Mouse (Mus musculus) cerebellum, adult 9-11 months (tissue): ENCODE data around the gene Gstp2.

ENCODE experiments used
- DNase-seq: peaks from one replicate; pipeline ENCODE4 v3.0.0; 2022

The Gstp2 gene

GRCm38 (mm10) chr19:4045966-4046865 lies at the start of gene Gstp2:
TSS of gene Gstp2 (minus strand) at chr19:4046023.
- peak; percentile 86 for DNase-seq

DNA sequence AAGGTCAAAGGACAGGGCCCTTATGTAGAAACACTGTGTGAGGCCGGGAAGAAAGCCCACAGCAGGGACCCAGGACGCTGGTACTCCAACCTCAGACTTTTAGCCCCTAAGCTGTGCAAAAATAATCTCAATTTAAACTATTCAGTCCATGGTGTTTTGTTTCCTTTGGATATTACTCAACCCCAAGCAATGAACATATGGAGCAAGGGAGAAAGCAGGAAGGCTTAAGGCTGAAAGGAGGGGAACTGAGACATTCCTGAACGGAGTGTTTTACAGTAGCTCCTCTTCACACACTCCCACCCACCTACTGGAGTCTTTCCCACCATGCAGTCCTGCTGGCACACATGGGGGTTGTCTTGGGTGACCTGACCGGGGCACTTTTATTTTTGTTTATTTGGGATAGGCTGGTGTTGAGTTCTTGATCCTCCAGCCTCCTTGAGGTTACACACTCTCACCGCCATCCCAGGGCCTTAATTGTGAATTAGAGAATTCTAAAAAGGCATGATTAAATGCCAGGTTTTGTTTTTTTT lies 49.0 kb upstream of the Gstp2 start:
- peak; percentile 51 for DNase-seq

DNA sequence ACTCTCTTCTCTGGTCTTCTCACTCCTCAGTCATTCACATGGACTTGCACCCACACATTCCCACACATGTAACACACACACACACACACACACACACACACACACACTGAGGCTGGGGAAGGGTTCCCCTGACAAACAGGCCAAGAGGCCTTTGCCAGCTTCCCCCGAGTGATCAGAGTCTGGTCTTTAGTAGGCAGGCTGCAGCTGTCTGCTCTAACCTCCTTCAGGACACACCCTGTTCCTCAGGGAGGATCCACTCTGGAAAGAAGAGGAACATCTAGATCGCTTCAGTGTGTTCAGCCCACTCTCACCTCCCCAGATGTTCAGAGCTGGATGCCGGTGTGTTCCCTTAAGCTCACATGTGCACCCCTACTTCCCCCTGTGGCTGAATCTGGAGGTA lies 48.5 kb upstream of the Gstp2 start:
- no peak for DNase-seq

DNA sequence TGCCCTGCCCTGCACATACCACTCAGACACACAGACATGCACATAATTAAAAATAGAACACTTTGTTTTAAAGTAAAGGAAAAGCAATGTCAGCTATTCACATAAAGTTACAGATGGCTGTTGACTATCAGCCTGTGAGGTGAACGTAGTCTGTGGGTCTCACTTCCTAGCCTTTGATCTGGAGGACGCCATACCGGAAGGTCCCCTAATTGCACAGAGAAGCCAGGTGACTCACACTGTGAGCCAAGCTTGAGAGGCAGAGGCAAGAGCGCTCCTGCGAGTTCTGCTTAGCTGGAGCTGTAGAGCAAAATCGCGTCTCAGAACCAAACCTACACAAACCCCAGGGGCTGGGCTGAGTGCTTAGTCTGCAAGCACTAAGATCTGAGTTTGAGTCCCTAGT lies 47.9 kb upstream of the Gstp2 start:
- no peak for DNase-seq

DNA sequence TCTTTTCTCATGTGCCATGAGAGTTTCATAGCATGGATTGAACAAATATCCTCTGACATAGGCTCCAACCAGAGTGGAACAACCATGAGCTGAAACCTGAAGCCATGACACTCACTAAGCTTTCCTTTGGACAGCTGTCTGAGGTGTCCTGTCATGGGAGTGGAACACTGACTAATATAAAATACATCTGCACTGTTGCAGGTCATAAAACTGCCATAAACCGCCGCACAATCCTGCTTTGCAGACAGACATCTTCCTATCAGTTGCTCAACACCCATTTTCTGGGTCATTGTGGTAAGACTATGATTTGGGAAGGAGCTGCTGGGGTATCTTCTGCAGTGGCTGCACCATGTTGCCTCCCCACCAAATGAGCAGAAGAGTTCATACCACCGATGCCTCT lies 46.9 kb upstream of the Gstp2 start:
- DNase-seq = no peak

GRCm38 (mm10) chr19:4091383-4091782 lies 45.6 kb upstream of the Gstp2 start:
- DNase-seq = no peak

- peak; percentile 13 for DNase-seq
Observed at GRCm38 (mm10) chr19:4090446-4090845, 44.6 kb upstream of the Gstp2 start.

DNA sequence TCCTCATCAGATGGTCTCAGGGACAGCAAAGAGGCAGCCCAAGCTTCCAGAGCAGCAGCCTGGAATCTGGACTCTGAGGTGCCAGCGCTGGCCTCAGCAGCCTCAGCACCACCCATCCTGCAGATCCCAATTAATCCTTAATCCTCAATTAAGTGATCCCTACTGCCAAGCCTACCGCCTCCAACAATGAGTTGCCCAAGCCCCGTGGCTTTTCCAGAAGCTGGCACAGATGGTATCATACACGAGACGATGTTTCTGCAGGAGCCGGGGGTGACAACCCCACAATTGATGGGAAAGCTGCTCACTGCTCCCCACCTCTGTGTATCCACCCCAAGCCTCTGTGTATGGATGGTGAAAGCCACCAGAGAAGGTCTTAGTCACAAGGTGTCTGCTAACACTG lies 43.3 kb upstream of the Gstp2 start:
- DNase-seq = peak; percentile 16

- DNase-seq = no peak
Observed at GRCm38 (mm10) chr19:4088146-4088545, 42.3 kb upstream of the Gstp2 start.

DNA sequence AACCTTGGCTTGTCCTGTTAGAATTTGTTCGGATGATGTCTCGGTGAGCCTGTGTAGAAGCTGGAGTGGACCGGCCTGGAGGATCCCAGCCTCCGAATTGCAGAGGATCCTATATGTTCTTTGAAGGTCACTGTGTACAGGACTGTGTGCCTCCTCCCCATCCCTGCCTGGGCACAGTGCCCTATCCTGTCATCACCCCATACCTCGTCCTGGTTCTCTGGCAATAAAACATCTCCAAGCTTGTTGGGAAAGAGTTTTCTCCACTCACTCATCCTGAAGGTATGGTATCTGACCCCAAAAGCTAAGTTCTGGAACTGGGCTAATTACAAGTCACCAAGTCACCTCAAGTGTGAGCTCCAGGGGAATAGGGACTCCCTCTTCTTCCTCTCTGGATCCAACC lies 41.3 kb upstream of the Gstp2 start:
- DNase-seq = peak; percentile 9

- DNase-seq = peak; percentile 24
Observed at GRCm38 (mm10) chr19:4086156-4086555, 40.3 kb upstream of the Gstp2 start.

DNA sequence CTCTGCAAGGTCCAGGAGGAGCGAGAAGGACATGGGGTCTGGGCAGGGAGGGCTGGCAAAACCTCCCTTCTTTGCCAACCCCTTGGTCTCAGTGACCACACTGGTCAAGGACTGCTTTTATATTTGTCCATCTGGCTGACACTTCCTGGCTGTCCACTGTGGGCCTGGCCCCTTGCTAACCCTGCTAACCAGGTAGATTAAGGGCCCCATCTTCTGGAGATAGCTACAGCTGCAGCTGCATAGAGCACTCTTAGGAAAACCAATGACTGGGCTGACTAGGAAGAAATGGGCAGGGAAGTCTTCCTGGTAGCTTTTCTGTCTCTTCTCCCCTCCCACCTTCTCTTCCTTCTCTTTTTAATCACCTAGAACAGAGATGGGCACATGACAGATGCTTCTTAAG lies 39.2 kb upstream of the Gstp2 start:
- peak; percentile 58 for DNase-seq

- no peak for DNase-seq
Observed at GRCm38 (mm10) chr19:4083826-4084225, 38.0 kb upstream of the Gstp2 start.

DNA sequence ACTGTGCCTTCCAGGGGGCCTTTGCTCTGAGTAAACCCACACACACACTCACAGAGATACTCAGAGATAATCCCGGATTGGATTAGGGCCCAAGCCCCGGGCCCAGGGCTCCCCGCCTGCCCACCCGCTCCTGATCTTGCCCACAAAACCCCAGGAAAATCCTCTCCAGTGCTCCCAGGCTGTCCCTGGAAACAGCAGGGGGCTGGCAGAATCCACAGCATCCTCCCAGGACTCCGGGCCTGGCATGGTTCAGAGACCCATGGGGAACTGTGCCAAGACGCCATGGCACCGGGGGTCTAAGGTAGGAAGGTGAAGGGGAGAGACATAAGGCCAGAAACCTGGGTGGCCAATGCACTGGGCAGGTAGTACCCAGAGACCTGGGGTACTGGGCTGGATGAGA lies 37.5 kb upstream of the Gstp2 start:
- DNase-seq = peak; percentile 69

GRCm38 (mm10) chr19:4082219-4082965 lies 36.6 kb upstream of the Gstp2 start:
- peak; percentile 63 for DNase-seq

- no peak for DNase-seq
Observed at GRCm38 (mm10) chr19:4081394-4081793, 35.6 kb upstream of the Gstp2 start, which contains the start of gene Cabp2. TSS of gene Cabp2 (plus strand) at chr19:4081578.

- DNase-seq = peak; percentile 94
Observed at GRCm38 (mm10) chr19:4080511-4081009, 34.7 kb upstream of the Gstp2 start.

DNA sequence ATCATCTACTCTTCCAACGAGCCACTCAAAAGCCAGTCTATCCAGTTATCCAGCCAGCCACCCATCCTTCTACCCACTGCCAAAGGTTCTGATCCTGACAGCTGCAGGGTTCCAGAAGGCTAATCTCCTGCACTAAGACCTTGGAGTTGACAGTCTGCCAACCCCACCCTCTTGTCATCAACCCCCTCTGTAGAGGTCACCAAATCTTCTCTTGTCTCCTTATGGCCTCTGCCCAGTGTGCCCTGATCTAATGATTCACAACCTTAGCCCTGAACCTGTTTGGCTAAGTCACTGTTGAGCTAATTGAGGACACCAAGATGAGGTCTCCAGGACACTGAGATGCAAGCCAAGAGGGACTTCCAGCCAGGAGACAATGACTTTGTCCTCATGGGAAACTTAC lies 33.8 kb upstream of the Gstp2 start:
- DNase-seq = peak; percentile 62

- no peak for DNase-seq
Observed at GRCm38 (mm10) chr19:4075531-4075930, 29.7 kb upstream of the Gstp2 start.

DNA sequence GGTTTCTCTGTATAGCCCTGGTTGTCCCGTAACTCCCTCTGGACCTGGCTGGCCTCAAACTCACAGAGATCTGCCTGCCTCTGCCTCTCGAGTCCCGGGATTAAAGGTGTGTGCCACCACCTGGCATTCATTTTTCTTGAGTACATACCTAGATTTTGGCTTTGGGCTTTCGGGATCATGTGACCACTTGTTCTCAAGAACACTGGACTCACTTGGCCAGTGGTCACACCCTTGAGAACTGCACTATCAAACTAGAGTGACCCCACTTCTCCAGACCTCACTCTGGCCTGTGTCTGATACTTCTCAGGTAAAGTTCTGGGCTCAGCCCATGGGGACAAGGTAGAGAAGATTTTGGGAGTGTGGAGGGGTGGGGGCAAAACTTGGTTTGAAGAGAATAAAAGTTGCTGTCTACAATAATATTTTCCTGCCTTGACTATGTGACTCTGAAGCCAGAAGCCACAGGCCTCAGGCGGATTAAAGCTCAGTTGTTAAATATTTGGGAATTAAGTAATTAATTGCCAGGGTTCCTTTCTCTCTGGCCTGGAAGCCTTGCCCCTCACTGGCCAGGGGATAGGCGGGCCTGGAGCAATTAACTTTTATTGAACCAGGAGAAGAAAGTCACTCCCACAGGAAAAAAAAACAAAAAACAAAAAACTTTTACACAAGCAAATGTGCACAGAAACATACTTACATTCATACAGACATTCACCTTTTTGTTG lies 27.0 kb upstream of the Gstp2 start:
- DNase-seq = peak; percentile 13

DNA sequence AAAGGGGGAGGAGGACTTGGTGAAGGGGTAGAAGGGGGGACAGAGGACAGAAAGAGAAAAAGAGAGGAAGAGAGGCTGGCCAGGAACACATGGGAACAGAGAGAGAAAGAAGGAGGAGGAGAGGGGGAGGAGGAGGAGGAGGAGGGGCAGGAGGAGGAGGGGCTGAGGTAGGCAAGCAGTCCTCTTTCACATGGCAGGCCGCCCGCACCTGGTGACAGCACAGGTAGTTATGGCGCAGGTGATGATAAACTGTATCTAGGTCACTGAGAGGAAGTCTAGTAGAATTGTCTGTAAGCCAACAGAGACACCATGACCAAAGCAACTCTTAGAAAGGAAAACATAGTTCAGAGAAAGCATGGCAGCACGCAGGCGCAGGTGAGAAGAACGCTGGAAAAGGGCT lies 25.6 kb upstream of the Gstp2 start:
- DNase-seq = peak; percentile 57

DNA sequence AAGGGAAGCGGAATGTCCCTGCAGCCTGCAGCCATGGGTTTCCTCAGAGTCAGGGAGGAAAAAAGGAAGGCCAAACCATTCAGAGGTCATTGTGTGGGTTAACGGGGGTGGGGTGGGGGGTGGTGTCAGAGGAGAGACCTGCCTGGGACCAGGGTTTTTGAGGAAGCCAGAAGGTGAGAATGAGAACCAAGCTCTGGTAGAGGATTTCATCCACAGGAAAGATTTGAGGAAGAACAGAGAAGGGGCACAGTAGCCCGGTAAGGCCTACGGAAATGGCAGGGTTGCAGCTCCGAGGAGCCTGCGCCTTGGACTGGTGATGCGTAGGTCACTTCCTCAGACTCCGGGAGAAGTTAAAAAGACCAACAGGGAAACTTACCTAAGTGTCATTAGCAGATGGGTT lies 24.9 kb upstream of the Gstp2 start:
- no peak for DNase-seq

DNA sequence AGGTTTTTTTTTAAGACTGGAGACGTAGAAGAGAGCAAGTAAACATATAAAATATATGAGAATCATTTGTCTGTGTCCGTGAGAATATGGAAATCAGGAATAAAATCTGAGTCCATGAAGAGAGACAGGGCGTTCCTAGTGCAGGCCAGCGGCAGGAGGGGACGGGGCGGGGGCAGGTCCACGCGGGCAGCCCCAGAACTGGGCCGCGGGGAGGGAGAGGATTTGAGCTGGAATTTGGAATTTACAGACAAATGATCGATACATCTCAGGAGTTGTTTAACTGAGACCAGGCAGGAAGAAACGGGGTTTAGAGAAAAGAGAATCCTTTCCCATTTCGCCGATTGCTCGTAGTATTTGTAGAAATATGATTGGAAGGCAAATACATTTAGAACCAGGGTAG lies 24.5 kb upstream of the Gstp2 start:
- DNase-seq = no peak
